Comparison of ENCODE assay signal across 12 mouse cellular contexts in genomic region chr6:54849179-54850156, GRCm38 (mm10). TPM values are rescaled to one million over a fixed set of nuclear protein-coding genes. Genes with fewer than 3 reads are reported as not detected.
A peak's percentile ranks its signal among the peaks of the same experiment; 100 is the strongest.
DNase-seq lines count a peak whose midpoint lies in the region; ATAC-seq and TF ChIP-seq lines count a peak whose summit lies in the region.
"Had no signal": no experiment of that assay in that cellular context is flagged by ENCODE, and none has a peak within 500 bp of the region (broad histone marks: within the 10 kb centered on the region; RNA-seq: fewer than 3 reads in every experiment).

No protein-coding gene starts in this region.

- no peak overlapping the region for H3K4me3 ChIP-seq in heart, embryonic 12.5 days
- no peak overlapping the region for H3K4me3 ChIP-seq in heart, embryonic 11.5 days (ENCODE audit: low read depth, low read length)
- no peak overlapping the region for H3K4me3 ChIP-seq in layer of hippocampus, adult 2 months
- H3K4me3 ChIP-seq: midbrain, embryonic 15.5 days had no signal

- H3K27ac ChIP-seq in heart, embryonic 12.5 days (ENCODE audit: poor library complexity, severe bottlenecking): 0 out of 2 replicates have a peak overlapping the region, but pooled peaks have one; percentile 29
- H3K27ac ChIP-seq in heart, embryonic 11.5 days (ENCODE audit: low read depth, low read length): no peak overlapping the region
- no peak overlapping the region for H3K27ac ChIP-seq in layer of hippocampus, adult 2 months
- H3K27ac ChIP-seq: midbrain, embryonic 15.5 days had no signal

- DNase-seq in B cell, adult 2 months: peak; percentile 11 to 17
- DNase-seq in T-cell, adult 2 months (ENCODE audit: low spot score): peak; percentile 58
- no peak for DNase-seq in layer of hippocampus, adult 2 months (ENCODE audit: low spot score in 2 of 2)
- no peak for DNase-seq in cerebellum, postnatal 10 days
- DNase-seq: layer of hippocampus, postnatal 36 days; lung, adult 18-20 months had no signal

- 35% methylated on average over 4 of the region's 4 CpGs for WGBS in heart, embryonic 12.5 days
- WGBS in heart, embryonic 11.5 days (ENCODE audit: insufficient replicate concordance): 31% methylated on average over 4 of the region's 4 CpGs

- no peak overlapping the region for H3K4me2 ChIP-seq in heart, embryonic 12.5 days
- H3K4me2 ChIP-seq in heart, embryonic 11.5 days: no peak overlapping the region
- H3K4me2 ChIP-seq: midbrain, embryonic 15.5 days had no signal

- ATAC-seq in heart, embryonic 12.5 days (ENCODE audit: insufficient number of reproducible peaks, low FRiP score): no peak
- no peak for ATAC-seq in heart, embryonic 11.5 days (replicated peaks; ENCODE audit: insufficient number of reproducible peaks, low FRiP score, low TSS enrichment)
- peak; percentile 52; the same call in 1 of the 2 replicates for ATAC-seq in megakaryocyte progenitor cell, adult 5-6 weeks (replicated peaks; ENCODE audit: poor library complexity)
- ATAC-seq in erythroid progenitor cell, adult 5-6 weeks (replicated peaks; ENCODE audit: low FRiP score, poor library complexity, severe bottlenecking): no peak
- ATAC-seq: forebrain, embryonic 14.5 days; midbrain, embryonic 15.5 days had no signal

- H3K9ac ChIP-seq in heart, embryonic 12.5 days: no peak overlapping the region
- no peak overlapping the region for H3K9ac ChIP-seq in heart, embryonic 11.5 days (ENCODE audit: low read depth, low read length)
- H3K9ac ChIP-seq: midbrain, embryonic 15.5 days had no signal

- TF ChIP-seq CTCF in layer of hippocampus, adult 2 months (conservative IDR thresholded peaks at IDR 0.05): no peak

- no peaks in the 10 kb centered on the region for H3K9me3 ChIP-seq in heart, embryonic 12.5 days (replicated peaks)
- no peaks in the 10 kb centered on the region for H3K9me3 ChIP-seq in heart, embryonic 11.5 days (replicated peaks; ENCODE audit: control insufficient read depth, low read length)
- H3K9me3 ChIP-seq: midbrain, embryonic 15.5 days had no signal

- H3K27me3 ChIP-seq in heart, embryonic 12.5 days (replicated peaks): no peaks in the 10 kb centered on the region
- H3K27me3 ChIP-seq in heart, embryonic 11.5 days (ENCODE audit: control insufficient read depth, insufficient read depth, low read length): no peaks in the 10 kb centered on the region
- H3K27me3 ChIP-seq: midbrain, embryonic 15.5 days had no signal

- peaks cover 39% of the 10 kb centered on the region for H3K4me1 ChIP-seq in heart, embryonic 12.5 days (replicated peaks)
- H3K4me1 ChIP-seq in heart, embryonic 11.5 days (ENCODE audit: control insufficient read depth, insufficient read depth, low read length): peaks cover 36% of the 10 kb centered on the region

- H3K36me3 ChIP-seq in heart, embryonic 12.5 days: no peaks in the 10 kb centered on the region
- no peaks in the 10 kb centered on the region for H3K36me3 ChIP-seq in heart, embryonic 11.5 days (ENCODE audit: control insufficient read depth, insufficient read depth, low read length)
- H3K36me3 ChIP-seq: midbrain, embryonic 15.5 days had no signal

RNA-seq across cellular contexts. Expression of gene Znrf2, which starts 32.8 kb away (rescaled TPM):
- polyA plus RNA-seq in heart, embryonic 12.5 days (2016; fragmentation: Nextera tagmentation; extraction: Ambion mirVana): 3.0 and 3.1 TPM in 2 replicates
- 3.1 and 3.2 TPM in 2 replicates for polyA plus RNA-seq in heart, embryonic 11.5 days (2014; fragmentation: Nextera tagmentation; extraction: Ambion mirVana)
- total RNA-seq in megakaryocyte progenitor cell, adult 5-6 weeks (2015): 71.1 and 75.3 TPM in 2 replicates
- 61.4 and 66.6 TPM in 2 replicates for total RNA-seq in megakaryocyte progenitor cell, adult 5-6 weeks (2017)
- 10 to 100 TPM; 23.1 to 24.6 TPM for total RNA-seq in layer of hippocampus, adult 2 months (2021)
- total RNA-seq in erythroid progenitor cell, adult 5-6 weeks (2015; ENCODE audit: low replicate concordance): 12.6 and 15.9 TPM in 2 replicates
- total RNA-seq in erythroid progenitor cell, adult 5-6 weeks (2017; ENCODE audit: low replicate concordance): 5.9 and 9.5 TPM in 2 replicates

Comparison
In these comparisons a context has a peak if more than half of its experiments do, and no peak if none do; other contexts are left out.
1. DNase-seq: peak in B cell, adult 2 months (2 of 2) and T-cell, adult 2 months (single experiment); none in layer of hippocampus, adult 2 months (0 of 2) and cerebellum, postnatal 10 days (0 of 2).